Comparison of ENCODE assay signal across 41 mouse cellular contexts in genomic region chr2:112232623-112233022, GRCm38 (mm10). TPM values are rescaled to one million over a fixed set of nuclear protein-coding genes. Genes with fewer than 3 reads are reported as not detected.
DNase-seq lines count a peak whose midpoint lies in the region; ATAC-seq and TF ChIP-seq lines count a peak whose summit lies in the region.
"Had no signal": no experiment of that assay in that cellular context is flagged by ENCODE, and none has a peak within 500 bp of the region (broad histone marks: within the 10 kb centered on the region; RNA-seq: fewer than 3 reads in every experiment).

No protein-coding gene starts in this region.

- no peak for TF ChIP-seq POLR2A in lung, adult 2 months (IDR thresholded peaks at IDR 0.05; ENCODE audit: borderline replicate concordance, extremely low read depth, low read depth, low read length)

- no peaks in the 10 kb centered on the region for H3K9me3 ChIP-seq in lung, postnatal 0 days (ENCODE audit: low read length)
- H3K9me3 ChIP-seq: embryonic facial prominence, embryonic 10.5 days; embryonic facial prominence, embryonic 15.5 days; forebrain, embryonic 12.5 days; G1E; heart, embryonic 12.5 days; hindbrain, embryonic 15.5 days; limb, embryonic 13.5 days; liver, embryonic 15.5 days; midbrain, embryonic 10.5 days; midbrain, embryonic 15.5 days had no signal

- WGBS in lung, postnatal 0 days, result 73% methylated on average over 1 of the region's 1 CpGs
- 50% methylated on average over 1 of the region's 1 CpGs for WGBS in lung, adult 2 months

- DNase-seq in frontal cortex, adult 2 months (ENCODE audit: extremely low spot score in 1 of 2, low spot score in 1 of 2), result no peak
- DNase-seq in lung, postnatal 0 days (ENCODE audit: low spot score), result peak; percentile 45
- no peak for DNase-seq in lung, adult 2 months
- no peak for DNase-seq in thymus, adult 18-20 months
- DNase-seq in kidney, adult 9 months, result no peak
- DNase-seq: adrenal gland, postnatal 25 days; cerebellum, adult 18-20 months; cerebellum, postnatal 14 days; forebrain, postnatal 0 days; gastrocnemius, postnatal 14 days; heart, adult 18-20 months; heart, postnatal 4 days; kidney, adult 11 months; kidney, postnatal 4 days; lung, postnatal 4 days; right cerebral cortex, adult 18-20 months; right cerebral cortex, postnatal 4 days; thymus, adult 2 months; thymus, postnatal 36 days had no signal

- H3K9ac ChIP-seq in lung, postnatal 0 days (replicated peaks; ENCODE audit: low read depth), result no peak overlapping the region
- H3K9ac ChIP-seq: embryonic facial prominence, embryonic 15.5 days; forebrain, embryonic 12.5 days; forebrain, postnatal 0 days; heart, embryonic 12.5 days; hindbrain, embryonic 15.5 days; limb, embryonic 13.5 days; liver, embryonic 15.5 days; midbrain, embryonic 15.5 days had no signal

- peak; percentile 52; the same call in 1 of the 2 replicates for ATAC-seq in frontal cortex, adult (ENCODE audit: low TSS enrichment)
- ATAC-seq in lung, postnatal 0 days, result no peak
- ATAC-seq in hematopoietic stem cell, adult 5-6 weeks (replicated peaks in 1 of 2; ENCODE audit: insufficient read depth in 1 of 2, low FRiP score in 2 of 2, low TSS enrichment in 1 of 2, low read depth in 1 of 2, poor library complexity in 2 of 2, severe bottlenecking in 2 of 2), result peak; percentile 67 to 89; a peak in 2 of 4 replicates
- peak; percentile 66; the same call in 1 of the 2 replicates for ATAC-seq in neutrophil, adult 5-6 weeks (ENCODE audit: extremely low read depth, insufficient number of reproducible peaks, low FRiP score, poor library complexity, severe bottlenecking)
- ATAC-seq: forebrain, postnatal 0 days; inflammation-experienced regulatory T-cells, adult 6 months; midbrain, embryonic 15.5 days had no signal

- no peak for TF ChIP-seq EP300 in lung, postnatal 0 days (IDR thresholded peaks at IDR 0.05)

- no peaks in the 10 kb centered on the region for H3K4me1 ChIP-seq in lung, postnatal 0 days (ENCODE audit: insufficient read depth, low read depth, low read length)
- no peaks in the 10 kb centered on the region for H3K4me1 ChIP-seq in lung, adult 2 months (ENCODE audit: control insufficient read depth, insufficient read depth, low read length)
- H3K4me1 ChIP-seq: embryonic facial prominence, embryonic 10.5 days; embryonic facial prominence, embryonic 15.5 days; forebrain, embryonic 12.5 days; heart, embryonic 12.5 days; hindbrain, embryonic 15.5 days; limb, embryonic 13.5 days; liver, embryonic 15.5 days; midbrain, embryonic 10.5 days; midbrain, embryonic 15.5 days had no signal

- H3K4me2 ChIP-seq in lung, postnatal 0 days (replicated peaks; ENCODE audit: low read depth, low read length), result no peak overlapping the region
- H3K4me2 ChIP-seq: embryonic facial prominence, embryonic 15.5 days; forebrain, embryonic 12.5 days; heart, embryonic 12.5 days; hindbrain, embryonic 15.5 days; limb, embryonic 13.5 days; liver, embryonic 15.5 days; midbrain, embryonic 15.5 days had no signal

- H3K27me3 ChIP-seq in lung, postnatal 0 days (replicated peaks; ENCODE audit: insufficient read depth, low read length), result no peaks in the 10 kb centered on the region
- H3K27me3 ChIP-seq: embryonic facial prominence, embryonic 15.5 days; forebrain, embryonic 12.5 days; heart, embryonic 12.5 days; hindbrain, embryonic 15.5 days; limb, embryonic 13.5 days; midbrain, embryonic 15.5 days had no signal

- H3K27ac ChIP-seq in lung, postnatal 0 days (ENCODE audit: low read length), result no peak overlapping the region
- H3K27ac ChIP-seq: embryonic facial prominence, embryonic 10.5 days; embryonic facial prominence, embryonic 15.5 days; forebrain, embryonic 12.5 days; hindbrain, embryonic 15.5 days; kidney, postnatal 0 days; limb, embryonic 13.5 days; liver, embryonic 15.5 days; midbrain, embryonic 10.5 days; midbrain, embryonic 15.5 days; stomach, postnatal 0 days had no signal

- no peak overlapping the region for H3K4me3 ChIP-seq in lung, postnatal 0 days (ENCODE audit: low read depth, low read length)
- no peak overlapping the region for H3K4me3 ChIP-seq in lung, adult 2 months (replicated peaks; ENCODE audit: extremely low read depth, low read depth, low read length)
- H3K4me3 ChIP-seq: embryonic facial prominence, embryonic 10.5 days; embryonic facial prominence, embryonic 15.5 days; forebrain, embryonic 12.5 days; heart, embryonic 12.5 days; hindbrain, embryonic 15.5 days; limb, embryonic 13.5 days; liver, embryonic 15.5 days; midbrain, embryonic 10.5 days; midbrain, embryonic 15.5 days had no signal

- no peak for TF ChIP-seq CTCF in lung, postnatal 0 days (IDR thresholded peaks at IDR 0.05)
- TF ChIP-seq CTCF in lung, adult 2 months (IDR thresholded peaks at IDR 0.05; ENCODE audit: insufficient read depth, low read length), result no peak

- no peaks in the 10 kb centered on the region for H3K36me3 ChIP-seq in lung, postnatal 0 days (ENCODE audit: insufficient read depth, low read length)
- H3K36me3 ChIP-seq: embryonic facial prominence, embryonic 10.5 days; embryonic facial prominence, embryonic 15.5 days; forebrain, embryonic 12.5 days; G1E; heart, embryonic 12.5 days; hindbrain, embryonic 15.5 days; limb, embryonic 13.5 days; liver, embryonic 15.5 days; midbrain, embryonic 10.5 days; midbrain, embryonic 15.5 days had no signal

RNA-seq across cellular contexts. Expression of gene Lpcat4, which starts 6.6 kb away (rescaled TPM):
- polyA plus RNA-seq in frontal cortex, adult 2 months (2012; rRNA removed), result 245 and 291 TPM in 2 replicates
- 11.0 and 11.9 TPM in 2 replicates for polyA plus RNA-seq in lung, postnatal 0 days (2015; fragmentation: Nextera tagmentation; extraction: Ambion mirVana)
- polyA plus RNA-seq in lung, adult 2 months (2012; rRNA removed), result 48.6 and 50.9 TPM in 2 replicates
- total RNA-seq in hematopoietic stem cell, adult 5-6 weeks (2017), result 7.8 and 22.5 TPM in 2 replicates
- total RNA-seq in neutrophil, adult 5-6 weeks (2017), result 12.5 and 19.2 TPM in 2 replicates

RNA-seq across cellular contexts. Expression of gene Nutm1, which starts 26.5 kb away (rescaled TPM):
- 0.06 TPM in 1 of 2 replicates, not detected in the other for polyA plus RNA-seq in frontal cortex, adult 2 months (2012; rRNA removed)
- 0.02 TPM in 1 of 2 replicates, not detected in the other for polyA plus RNA-seq in lung, postnatal 0 days (2015; fragmentation: Nextera tagmentation; extraction: Ambion mirVana)
- polyA plus RNA-seq in lung, adult 2 months (2012; rRNA removed), result not detected in 2 replicates
- total RNA-seq in hematopoietic stem cell, adult 5-6 weeks (2017), result not detected in 2 replicates
- not detected in 2 replicates for total RNA-seq in neutrophil, adult 5-6 weeks (2017)
- total RNA-seq: adrenal gland, postnatal 25 days; forebrain, postnatal 0 days; gastrocnemius, postnatal 14 days; heart, adult 18-20 months; heart, postnatal 4 days; layer of hippocampus, adult 8-10 months; layer of hippocampus, postnatal 25 days had no signal
- polyA plus RNA-seq: brain, embryonic 14.5 days; embryonic facial prominence, embryonic 10.5 days; embryonic facial prominence, embryonic 15.5 days; forebrain, embryonic 12.5 days; heart, embryonic 12.5 days; heart, postnatal 0 days; inflammation-experienced regulatory T-cells, adult 6 months; limb, embryonic 13.5 days; midbrain, embryonic 15.5 days; neural tube, embryonic 11.5 days; spleen, adult 2 months had no signal

RNA-seq across cellular contexts. Expression of gene Nop10, which starts 29.1 kb away (rescaled TPM):
- polyA plus RNA-seq in frontal cortex, adult 2 months (2012; rRNA removed), result 79.1 and 85.5 TPM in 2 replicates
- polyA plus RNA-seq in lung, postnatal 0 days (2015; fragmentation: Nextera tagmentation; extraction: Ambion mirVana), result 116 and 120 TPM in 2 replicates
- 40.3 and 50.4 TPM in 2 replicates for polyA plus RNA-seq in lung, adult 2 months (2012; rRNA removed)
- total RNA-seq in hematopoietic stem cell, adult 5-6 weeks (2017), result 109 and 165 TPM in 2 replicates
- total RNA-seq in neutrophil, adult 5-6 weeks (2017), result 34.6 and 45.7 TPM in 2 replicates

RNA-seq across cellular contexts. Expression of gene Slc12a6, which starts 33.0 kb away (rescaled TPM):
- polyA plus RNA-seq in frontal cortex, adult 2 months (2012; rRNA removed), result 106 and 115 TPM in 2 replicates
- polyA plus RNA-seq in lung, postnatal 0 days (2015; fragmentation: Nextera tagmentation; extraction: Ambion mirVana), result 9.0 and 9.7 TPM in 2 replicates
- 34.7 and 49.1 TPM in 2 replicates for polyA plus RNA-seq in lung, adult 2 months (2012; rRNA removed)
- total RNA-seq in hematopoietic stem cell, adult 5-6 weeks (2017), result 95.7 and 126 TPM in 2 replicates
- 376 and 406 TPM in 2 replicates for total RNA-seq in neutrophil, adult 5-6 weeks (2017)

RNA-seq across cellular contexts. Expression of gene Gm21985, which starts 33.5 kb away (rescaled TPM):
- polyA plus RNA-seq in frontal cortex, adult 2 months (2012; rRNA removed), result 0.18 TPM in 1 of 2 replicates, not detected in the other
- polyA plus RNA-seq in lung, postnatal 0 days (2015; fragmentation: Nextera tagmentation; extraction: Ambion mirVana), result not detected in 2 replicates
- polyA plus RNA-seq in lung, adult 2 months (2012; rRNA removed), result not detected in 2 replicates
- total RNA-seq in hematopoietic stem cell, adult 5-6 weeks (2017), result not detected in 2 replicates
- total RNA-seq in neutrophil, adult 5-6 weeks (2017), result 2.0 TPM in 1 of 2 replicates, not detected in the other
- total RNA-seq: adrenal gland, postnatal 25 days; heart, postnatal 4 days had no signal
- polyA plus RNA-seq: brain, embryonic 14.5 days; embryonic facial prominence, embryonic 10.5 days; embryonic facial prominence, embryonic 15.5 days; forebrain, embryonic 12.5 days; forebrain, postnatal 0 days; G1E; heart, embryonic 12.5 days; heart, postnatal 0 days; hindbrain, embryonic 15.5 days; inflammation-experienced regulatory T-cells, adult 6 months; kidney, postnatal 0 days; limb, embryonic 13.5 days; liver, embryonic 15.5 days; midbrain, embryonic 15.5 days; neural tube, embryonic 11.5 days; spleen, adult 2 months; stomach, postnatal 0 days; thymus, adult 2 months had no signal
